Mouse (Mus musculus) kidney, adult 9 months (tissue): ENCODE data around the gene C1qtnf12.

ENCODE experiments used
- DNase-seq: peaks from one replicate; pipeline ENCODE4 v3.0.0; 2022

The C1qtnf12 gene

GRCm38 (mm10) chr4:156004109-156004508 is 42.0 kb downstream of the C1qtnf12 start:
- no peak for DNase-seq

GRCm38 (mm10) chr4:156008369-156008768 is 46.3 kb downstream of the C1qtnf12 start:
- DNase-seq: no peak

DNA sequence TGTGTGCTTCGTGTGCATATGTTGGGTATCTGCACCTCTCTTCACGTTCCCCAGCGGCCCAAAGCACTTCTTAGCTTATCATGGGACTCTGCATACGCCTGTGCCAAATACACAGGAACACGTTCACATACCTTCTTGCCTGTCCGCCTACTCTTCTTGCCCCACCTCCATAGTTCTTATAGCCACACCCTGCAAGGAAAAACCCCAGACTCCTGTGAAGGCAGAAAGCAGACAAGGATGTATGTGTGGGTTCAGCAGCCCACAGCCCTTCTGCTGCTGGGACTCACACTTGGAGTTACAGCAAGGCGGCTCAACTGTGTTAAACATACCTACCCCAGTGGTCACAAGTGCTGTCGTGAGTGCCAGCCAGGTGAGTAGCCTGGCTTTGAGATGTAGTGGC is 51.5 kb downstream of the C1qtnf12 start, which contains the start of gene Tnfrsf4:
Gene Tnfrsf4, plus strand, starts transcription at position 207 of the 400 bp plus-strand sequence.
- DNase-seq: no peak

DNA sequence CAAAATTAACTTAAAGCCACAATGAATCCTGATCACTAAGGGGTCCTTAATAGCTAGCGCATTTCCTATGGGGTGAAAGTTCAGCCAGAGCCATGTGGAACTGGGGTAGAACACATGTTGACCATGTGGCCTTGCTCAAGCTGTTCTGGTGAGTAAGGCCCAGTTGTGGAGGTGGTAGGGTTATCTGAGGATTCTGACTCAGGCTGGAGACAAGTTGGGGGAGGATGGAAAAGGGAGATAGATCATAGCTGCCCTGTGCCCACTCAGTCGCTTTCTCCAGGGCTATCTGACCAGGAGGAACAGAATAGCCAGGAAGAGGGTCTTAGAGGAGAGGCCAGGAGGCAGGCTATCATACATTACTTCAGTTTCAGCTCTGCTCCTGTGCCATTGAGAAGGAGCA is 52.3 kb downstream of the C1qtnf12 start:
- no peak for DNase-seq
